Mouse (Mus musculus): ENCODE measurements around the gene Irs2.

DNA sequence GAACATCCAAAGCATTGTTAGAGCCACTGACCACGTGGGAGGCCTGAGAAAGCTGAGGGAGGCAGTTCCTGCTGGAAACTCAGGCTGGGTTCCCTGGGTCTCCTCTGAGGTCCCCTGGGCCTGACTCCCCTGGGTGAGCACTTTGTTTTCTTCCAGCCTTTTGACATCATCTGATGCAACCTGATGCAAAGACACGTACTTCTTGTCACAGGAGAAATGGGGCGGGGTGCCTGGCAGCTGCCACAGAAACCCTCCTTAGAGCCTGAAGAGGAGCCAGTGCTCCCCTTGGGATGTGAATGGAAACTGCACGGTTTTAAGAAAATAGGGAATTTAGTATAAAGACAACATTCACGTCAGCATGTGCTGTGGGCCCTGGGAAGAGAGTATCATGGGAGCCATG lies 55.6 kb downstream of the Irs2 start:
- TF ChIP-seq CTCF (conservative IDR thresholded peaks at IDR 0.05; ENCODE audit: low read length) (no peak), POU5F1 (IDR thresholded peaks at IDR 0.05; ENCODE audit: borderline replicate concordance, low read length) (no peak)

All from E14TG2a.4 (cell line).